Comparison of ENCODE assay signal across 1 mouse cellular context in genomic region chr6:97210191-97210961, GRCm38 (mm10).
A peak's percentile ranks its signal among the peaks of the same experiment; 100 is the strongest.
TF ChIP-seq lines count a peak whose summit lies in the region.

TSS of gene Arl6ip5 (plus strand) at chr6:97210689.

TF ChIP-seq in myocyte, 11 proteins besides CTCF, POLR2A, EP300 and RAD21 (continued from another document):
- TF ChIP-seq CEBPB (IDR thresholded peaks at IDR 0.05; ENCODE audit: insufficient read depth, poor library complexity, severe bottlenecking) (peak; percentile 53; the same call in 1 of the 2 replicates), MYOD1 (IDR thresholded peaks at IDR 0.05; ENCODE audit: control insufficient read depth in 1 of 3, insufficient read length in 2 of 3, low read depth in 2 of 3) (peak; percentile 25 to 45 (median 34)), SRF (IDR thresholded peaks at IDR 0.05; ENCODE audit: control insufficient read depth, insufficient read length, low read depth) (no peak)
